Mouse (Mus musculus) embryo, embryonic 10 days (tissue): ENCODE results near the gene Pole3.
A peak's percentile ranks its signal among the peaks of the same experiment; 100 is the strongest.

Experiments
- DNase-seq: peaks from one replicate; pipeline ENCODE4 v3.0.0-alpha.2; 2015; ENCODE audit warnings: low spot score

The Pole3 gene

DNA sequence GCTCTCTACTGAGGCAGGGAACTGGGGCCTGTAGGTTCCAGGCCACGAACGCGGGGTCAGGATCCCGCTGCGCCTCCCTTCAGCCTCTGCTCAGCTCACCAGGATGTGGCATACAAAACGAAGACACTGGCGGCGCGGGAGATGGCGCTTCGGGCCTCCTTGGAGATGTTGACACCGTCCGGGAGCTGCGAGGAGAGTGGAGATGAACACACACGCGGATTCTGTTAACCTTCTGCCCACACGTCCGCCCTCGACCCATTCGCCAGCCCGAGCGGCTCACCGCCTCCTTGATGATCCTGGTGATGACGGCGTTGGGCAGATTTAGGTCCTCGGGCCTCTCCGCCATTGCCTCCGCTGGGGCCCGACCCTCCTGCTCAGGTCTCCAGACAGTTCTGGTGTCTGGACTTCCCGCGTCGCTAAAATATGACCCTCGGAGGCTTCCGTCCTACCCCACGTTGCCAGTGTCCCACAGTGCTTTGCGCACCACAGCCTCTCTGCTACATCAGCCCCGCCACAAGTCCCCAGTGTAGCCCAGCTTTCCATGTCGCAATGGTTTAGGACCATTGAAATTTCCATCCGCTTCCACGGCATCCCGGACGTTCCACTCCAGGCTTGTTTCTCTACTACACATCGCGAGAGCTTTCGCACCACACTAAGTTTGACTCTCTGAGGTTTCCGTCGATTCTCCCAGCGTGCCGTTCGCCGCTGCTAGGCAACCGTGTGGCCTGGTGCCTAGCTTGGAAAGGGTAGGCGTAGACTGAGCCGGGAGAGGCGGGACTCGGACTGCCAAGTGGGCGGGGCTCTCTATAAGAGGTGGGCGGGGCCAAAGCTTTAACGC, at the start of gene Pole3, which contains the start of gene 4933430I17Rik:
Gene Pole3, minus strand, starts transcription at position 418 of the 838 bp plus-strand sequence.
Gene 4933430I17Rik, plus strand, starts transcription at position 719 of the 838 bp plus-strand sequence.
- DNase-seq: peak; percentile 99

DNA sequence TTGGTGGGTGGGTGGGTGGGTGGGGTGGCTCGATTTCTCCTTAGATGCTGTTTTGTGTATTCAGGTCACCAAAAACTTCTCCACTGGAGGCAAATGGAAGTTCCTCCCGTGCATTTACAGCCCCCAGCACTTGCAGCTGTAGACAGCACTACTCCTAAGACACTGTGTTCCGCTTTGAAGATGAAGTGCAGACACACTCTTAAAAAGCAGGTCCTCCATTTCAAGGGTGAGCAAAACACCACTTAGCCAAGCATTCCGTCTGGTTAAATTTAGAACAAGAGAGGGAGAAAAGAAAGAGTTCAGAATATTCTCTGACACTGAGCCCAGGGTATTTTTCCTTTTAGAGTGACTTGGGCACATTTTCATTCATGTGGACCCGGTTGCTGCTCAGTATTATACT, 45.2 kb upstream of the Pole3 start:
- DNase-seq: peak; percentile 14

DNA sequence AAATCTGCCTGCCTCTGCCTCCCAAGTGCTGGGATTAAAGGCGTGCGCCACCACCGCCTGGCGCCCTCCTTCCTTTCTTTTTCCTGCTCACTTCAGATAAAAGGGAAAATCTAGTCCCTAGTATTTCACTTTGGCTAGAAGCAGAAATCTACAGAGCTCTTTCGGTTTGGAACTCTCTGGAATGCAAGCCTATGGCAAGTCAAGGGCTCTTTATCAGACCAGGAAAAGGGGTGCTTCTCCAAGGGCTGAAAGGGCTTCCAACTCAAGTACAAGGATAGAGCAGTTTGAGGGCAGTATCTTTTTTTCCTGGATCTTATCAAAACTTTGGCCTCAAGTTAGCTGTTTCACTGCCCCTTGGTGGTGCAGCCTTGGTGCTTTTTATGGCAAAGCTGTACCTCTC, 44.7 kb upstream of the Pole3 start:
- DNase-seq: no peak

DNA sequence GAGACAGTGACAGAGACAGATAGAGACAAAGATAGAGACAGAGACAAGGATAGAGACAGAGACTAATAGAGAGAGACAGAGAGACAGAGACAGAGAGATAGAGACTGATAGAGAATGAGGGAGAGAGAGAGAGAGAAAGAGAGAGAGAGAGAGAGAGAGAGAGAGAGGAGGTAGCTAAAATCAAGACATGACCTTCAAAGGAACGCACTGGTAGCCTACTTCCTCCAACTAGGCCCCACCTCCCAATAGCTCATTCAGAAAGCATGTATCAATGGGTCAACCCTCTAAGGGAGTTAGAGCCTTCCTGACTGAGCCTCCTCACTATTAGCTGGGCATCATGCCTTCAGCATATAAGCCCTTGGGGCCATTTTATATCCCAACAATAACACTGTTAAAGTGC, 43.5 kb upstream of the Pole3 start:
- no peak for DNase-seq

GRCm38 (mm10) chr4:62567696-62568095, 42.8 kb upstream of the Pole3 start:
- no peak for DNase-seq

DNA sequence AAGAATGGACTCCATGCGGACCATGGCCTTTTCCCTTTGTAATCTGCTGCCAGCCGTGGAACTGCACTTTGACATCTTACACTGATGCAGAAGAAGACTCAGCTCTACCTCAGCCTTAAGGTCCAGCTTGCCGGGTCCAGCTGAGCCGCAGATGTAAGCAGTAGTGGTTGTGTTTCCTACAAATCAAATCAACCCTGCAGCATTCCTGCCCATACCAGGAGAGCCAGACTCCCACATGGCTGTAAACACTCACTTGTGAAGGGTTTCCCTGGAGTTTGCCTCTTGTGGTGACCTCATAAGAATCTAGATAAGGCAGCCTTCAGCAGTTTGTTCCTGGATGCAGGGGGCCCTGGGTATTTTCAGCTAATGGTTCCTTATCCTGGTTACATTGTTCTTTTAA, 41.7 kb upstream of the Pole3 start:
- DNase-seq: peak; percentile 13

DNA sequence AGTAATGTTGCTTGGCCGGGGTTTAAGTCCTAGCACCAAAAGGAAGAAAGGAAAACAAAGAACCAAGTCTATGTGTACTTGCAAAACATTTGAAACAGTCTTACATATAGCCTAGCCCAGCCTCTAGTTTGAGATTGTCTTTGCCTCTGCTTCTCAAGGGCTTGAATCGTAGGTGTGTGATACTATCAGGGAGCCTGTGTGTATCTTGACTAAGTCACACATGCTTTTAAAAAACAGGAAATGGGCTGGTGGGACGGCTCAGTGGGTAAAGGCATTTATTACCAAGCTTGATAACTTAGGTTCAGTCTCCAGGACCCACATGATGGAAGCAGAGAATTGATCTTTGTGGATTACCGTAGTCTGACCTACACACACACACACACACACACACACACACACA, 37.1 kb upstream of the Pole3 start:
- no peak for DNase-seq

GRCm38 (mm10) chr4:62561630-62562001, 36.7 kb upstream of the Pole3 start:
- no peak for DNase-seq

GRCm38 (mm10) chr4:62560963-62561629, 36.2 kb upstream of the Pole3 start:
- peak; percentile 90 for DNase-seq

- DNase-seq: no peak
Measured at GRCm38 (mm10) chr4:62559797-62560329, 35.0 kb upstream of the Pole3 start, which contains the start of gene Rgs3. Gene Rgs3, plus strand, starts transcription at chr4:62559847.

- DNase-seq: no peak
Measured at GRCm38 (mm10) chr4:62557436-62557835, 32.6 kb upstream of the Pole3 start.

GRCm38 (mm10) chr4:62551966-62552365, 27.1 kb upstream of the Pole3 start:
- no peak for DNase-seq

GRCm38 (mm10) chr4:62544801-62545200, 19.9 kb upstream of the Pole3 start:
- no peak for DNase-seq

GRCm38 (mm10) chr4:62543782-62544181, 18.9 kb upstream of the Pole3 start:
- DNase-seq: no peak

GRCm38 (mm10) chr4:62541802-62542201, 16.9 kb upstream of the Pole3 start:
- no peak for DNase-seq

DNA sequence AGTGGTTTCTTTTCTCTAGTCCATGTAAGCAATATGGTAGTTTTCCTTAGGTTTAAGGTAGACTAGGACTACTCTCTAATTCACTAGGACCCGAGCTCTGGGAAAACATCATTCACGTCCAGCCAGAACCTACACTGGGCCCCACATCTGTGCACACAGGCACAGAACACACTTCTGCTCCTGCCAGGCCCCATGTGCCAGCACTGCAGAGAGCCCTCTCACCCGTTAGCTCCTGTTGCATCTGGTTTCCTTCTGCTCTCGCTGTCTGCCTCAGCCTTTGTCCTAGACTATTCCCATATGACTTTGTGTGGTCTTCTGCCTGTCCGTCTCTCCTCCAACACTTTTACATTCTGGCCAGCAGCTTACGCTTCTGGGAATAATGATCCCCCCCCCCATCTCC, 8.9 kb upstream of the Pole3 start:
- DNase-seq: no peak

- no peak for DNase-seq
Measured at GRCm38 (mm10) chr4:62527655-62528054, 2.8 kb upstream of the Pole3 start.

- no peak for DNase-seq
Measured at GRCm38 (mm10) chr4:62526256-62526655, 1.4 kb upstream of the Pole3 start.

DNA sequence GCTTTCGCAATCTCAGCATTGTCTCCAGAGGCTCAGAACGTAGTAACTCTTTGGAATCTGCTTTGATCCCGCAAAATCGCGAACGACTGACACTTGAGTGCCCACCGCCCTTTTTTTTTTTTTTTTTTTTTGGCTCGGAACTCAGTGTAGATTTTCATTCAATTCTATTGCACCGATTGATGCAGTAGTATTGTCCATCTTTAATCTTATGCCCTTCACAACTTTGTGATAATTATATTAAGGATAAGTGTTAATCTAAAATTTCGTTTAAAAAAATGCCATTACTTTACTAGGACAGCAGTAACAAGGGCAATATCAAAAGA, 582 bp upstream of the Pole3 start:
- no peak for DNase-seq

- DNase-seq: no peak
Measured at GRCm38 (mm10) chr4:62520892-62521400, 3.9 kb downstream of the Pole3 start.

DNA sequence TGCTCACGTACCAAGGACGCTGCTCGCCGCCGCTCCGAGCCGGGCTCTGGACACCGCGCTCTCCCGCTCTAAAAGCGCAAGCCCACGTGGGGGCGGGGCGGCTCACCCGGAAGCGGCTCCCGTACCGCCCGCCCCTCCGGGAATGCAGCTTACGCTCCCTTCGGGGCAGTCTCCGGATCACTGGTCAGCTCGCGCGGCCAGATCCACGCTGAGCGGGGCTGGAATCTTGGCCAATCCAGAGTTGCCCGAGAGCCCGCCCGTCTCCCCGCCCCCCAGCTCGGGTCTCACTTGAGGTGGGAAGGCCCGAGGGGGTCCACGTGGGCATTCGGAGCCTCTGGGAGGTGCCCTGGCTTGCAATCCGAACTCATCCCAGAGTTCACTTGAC, 5.0 kb downstream of the Pole3 start, which contains the start of gene Alad:
Gene Alad, minus strand, starts transcription at position 70 of the 385 bp plus-strand sequence.
- peak; percentile 92 for DNase-seq

GRCm38 (mm10) chr4:62519122-62519848, 5.6 kb downstream of the Pole3 start:
- no peak for DNase-seq
